ENCODE assay signal across 9 mouse cellular contexts in genomic region chr19:40405808-40406207, GRCm38 (mm10).
DNase-seq lines count a peak whose midpoint lies in the region; ATAC-seq lines count a peak whose summit lies in the region.
"Had no signal": no experiment of that assay in that cellular context is flagged by ENCODE, and none has a peak within 500 bp of the region (broad histone marks: within the 10 kb centered on the region; RNA-seq: fewer than 3 reads in every experiment).

No protein-coding gene starts in this region.

- peak overlapping the region; percentile 30; the same call in 1 of the 2 replicates for H3K27ac ChIP-seq in neural tube, embryonic 13.5 days (replicated peaks)
- no peak overlapping the region for H3K27ac ChIP-seq in midbrain, embryonic 10.5 days (replicated peaks)

- ATAC-seq in neural tube, embryonic 13.5 days (ENCODE audit: low read depth), result no peak

- H3K4me2 ChIP-seq in neural tube, embryonic 13.5 days, result no peak overlapping the region

- peak; percentile 36 for DNase-seq in adrenal gland, postnatal 14 days
- no peak for DNase-seq in adrenal gland, postnatal 25 days
- DNase-seq in neural tube, embryonic 10.5 days (ENCODE audit: extremely low spot score, low spot score), result no peak
- peak; percentile 64 to 80 for DNase-seq in kidney, postnatal 36 days
- DNase-seq in midbrain, embryonic 10.5 days (ENCODE audit: low spot score), result no peak
- no peak for DNase-seq in thymus, postnatal 10 days (ENCODE audit: low spot score in 2 of 2)
- DNase-seq in left cerebral cortex, adult 11 months (ENCODE audit: low spot score), result no peak
- DNase-seq: left cerebral cortex, postnatal 4 days had no signal

- peaks cover 10% of the 10 kb centered on the region for H3K4me1 ChIP-seq in neural tube, embryonic 13.5 days (replicated peaks)
- H3K4me1 ChIP-seq in midbrain, embryonic 10.5 days, result no peaks in the 10 kb centered on the region

- peaks cover 7% of the 10 kb centered on the region; the same call in 1 of the 2 replicates for H3K36me3 ChIP-seq in neural tube, embryonic 13.5 days
- no peaks in the 10 kb centered on the region for H3K36me3 ChIP-seq in midbrain, embryonic 10.5 days

- H3K9ac ChIP-seq in neural tube, embryonic 13.5 days, result no peak overlapping the region

- no peaks in the 10 kb centered on the region for H3K9me3 ChIP-seq in neural tube, embryonic 13.5 days
- no peaks in the 10 kb centered on the region for H3K9me3 ChIP-seq in midbrain, embryonic 10.5 days (replicated peaks)

- no peaks in the 10 kb centered on the region for H3K27me3 ChIP-seq in neural tube, embryonic 13.5 days
- no peaks in the 10 kb centered on the region for H3K27me3 ChIP-seq in midbrain, embryonic 10.5 days (ENCODE audit: low read depth, poor library complexity, severe bottlenecking)

- H3K4me3 ChIP-seq in neural tube, embryonic 13.5 days, result no peak overlapping the region
- no peak overlapping the region for H3K4me3 ChIP-seq in midbrain, embryonic 10.5 days

- 79% methylated on average over 11 of the region's 11 CpGs for WGBS in neural tube, embryonic 13.5 days
- 84% methylated on average over 11 of the region's 11 CpGs for WGBS in midbrain, embryonic 10.5 days

Comparison
In these comparisons a context has a peak if more than half of its experiments do, and no peak if none do; other contexts are left out.
1. DNase-seq: peak in adrenal gland, postnatal 14 days (single experiment) and kidney, postnatal 36 days (2 of 2); none in adrenal gland, postnatal 25 days (single experiment), neural tube, embryonic 10.5 days (single experiment), midbrain, embryonic 10.5 days (single experiment), thymus, postnatal 10 days (0 of 2) and left cerebral cortex, adult 11 months (single experiment).